8 mouse cellular contexts compared by ENCODE assay signal in the genomic region with DNA sequence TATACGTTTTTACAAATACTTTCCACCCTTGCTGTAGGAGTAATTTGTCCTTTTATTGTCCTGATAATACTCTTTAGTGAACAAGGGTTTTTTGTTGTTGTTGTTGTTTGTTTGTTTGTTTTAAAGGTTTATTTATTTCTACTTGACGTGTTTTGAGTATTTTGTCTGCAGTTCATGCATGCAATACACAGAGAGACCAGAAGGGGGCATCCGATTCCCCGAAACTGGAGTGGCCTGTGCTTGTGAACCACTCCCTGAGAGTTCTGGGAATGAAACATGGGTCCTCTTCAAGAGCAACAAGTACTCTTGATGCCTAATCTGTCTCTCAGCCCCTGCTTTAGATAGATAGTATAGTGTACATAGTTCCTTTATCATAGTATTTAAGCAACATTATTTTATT. TPM values are rescaled to one million over a fixed set of nuclear protein-coding genes. Genes with fewer than 3 reads are reported as not detected.
A peak's percentile ranks its signal among the peaks of the same experiment; 100 is the strongest.
DNase-seq lines count a peak whose midpoint lies in the region; ATAC-seq and TF ChIP-seq lines count a peak whose summit lies in the region.

No protein-coding gene starts in this region.

- H3K4me1 ChIP-seq in bone marrow macrophage, adult 2 months (ENCODE audit: control insufficient read depth, insufficient read depth, low read length), result no peaks in the 10 kb centered on the region
- H3K4me1 ChIP-seq in hindbrain, postnatal 0 days (ENCODE audit: insufficient read depth, low read length), result no peaks in the 10 kb centered on the region
- H3K4me1 ChIP-seq in liver, embryonic 16.5 days (ENCODE audit: control insufficient read depth, low read depth, low read length), result peaks cover 3% of the 10 kb centered on the region
- peaks cover 8% of the 10 kb centered on the region for H3K4me1 ChIP-seq in neural tube, embryonic 13.5 days (replicated peaks)

- peak overlapping the region; percentile 73 for H3K4me2 ChIP-seq in hindbrain, postnatal 0 days (ENCODE audit: low read depth, low read length)
- peak overlapping the region; percentile 83 for H3K4me2 ChIP-seq in liver, embryonic 16.5 days (ENCODE audit: low read depth, low read length)
- H3K4me2 ChIP-seq in neural tube, embryonic 13.5 days, result peak overlapping the region; percentile 63

- peaks cover 8% of the 10 kb centered on the region; the same call in 1 of the 2 replicates for H3K36me3 ChIP-seq in hindbrain, postnatal 0 days (ENCODE audit: insufficient read depth, low read length)
- no peaks in the 10 kb centered on the region for H3K36me3 ChIP-seq in liver, embryonic 16.5 days (ENCODE audit: control insufficient read depth, insufficient read depth)
- peaks cover 16% of the 10 kb centered on the region for H3K36me3 ChIP-seq in neural tube, embryonic 13.5 days

- no peaks in the 10 kb centered on the region for H3K27me3 ChIP-seq in hindbrain, postnatal 0 days (ENCODE audit: insufficient read depth, low read length)
- H3K27me3 ChIP-seq in liver, embryonic 16.5 days (ENCODE audit: control insufficient read depth, insufficient read depth, low read depth, low read length), result no peaks in the 10 kb centered on the region
- no peaks in the 10 kb centered on the region for H3K27me3 ChIP-seq in neural tube, embryonic 13.5 days

- peak; percentile 27 for DNase-seq in right cerebral cortex, postnatal 4 days
- DNase-seq in right cerebral cortex, postnatal 25 days, result no peak
- DNase-seq in fibroblast of lung, adult 2 months (ENCODE audit: low read depth), result peak; percentile 60
- peak; percentile 54 for DNase-seq in hindbrain, postnatal 0 days (ENCODE audit: low spot score)
- no peak for DNase-seq in ovary, postnatal 10 days (ENCODE audit: low spot score)

- peak; percentile 43; the same call in 1 of the 2 replicates for TF ChIP-seq CTCF in bone marrow macrophage, adult 2 months (IDR thresholded peaks at IDR 0.05; ENCODE audit: low read depth, low read length)
- TF ChIP-seq CTCF in hindbrain, postnatal 0 days (IDR thresholded peaks at IDR 0.05; ENCODE audit: low read depth), result peak; percentile 71

- WGBS in hindbrain, postnatal 0 days, result 15% methylated on average over 4 of the region's 4 CpGs
- 20% methylated on average over 4 of the region's 4 CpGs for WGBS in liver, embryonic 16.5 days (ENCODE audit: insufficient replicate concordance)
- 24% methylated on average over 4 of the region's 4 CpGs for WGBS in neural tube, embryonic 13.5 days

- H3K9ac ChIP-seq in hindbrain, postnatal 0 days (replicated peaks; ENCODE audit: low read length), result no peak overlapping the region; the same call in 1 of the 2 replicates
- H3K9ac ChIP-seq in liver, embryonic 16.5 days (ENCODE audit: low read depth, low read length), result no peak overlapping the region
- H3K9ac ChIP-seq in neural tube, embryonic 13.5 days, result no peak overlapping the region

- TF ChIP-seq POLR2A in bone marrow macrophage, adult 2 months (IDR thresholded peaks at IDR 0.05; ENCODE audit: borderline replicate concordance, low read depth, low read length), result no peak

- ATAC-seq in hindbrain, postnatal 0 days, result no peak
- no peak for ATAC-seq in liver, embryonic 16.5 days (ENCODE audit: low read depth)
- ATAC-seq in neural tube, embryonic 13.5 days (ENCODE audit: low read depth), result no peak

- no peak overlapping the region for H3K4me3 ChIP-seq in bone marrow macrophage, adult 2 months (ENCODE audit: insufficient read depth, low read length)
- H3K4me3 ChIP-seq in hindbrain, postnatal 0 days (ENCODE audit: low read length), result peak overlapping the region; percentile 80; the same call in 1 of the 2 replicates
- H3K4me3 ChIP-seq in liver, embryonic 16.5 days (ENCODE audit: low read depth, low read length), result peak overlapping the region; percentile 78
- 0 out of 2 replicates have a peak overlapping the region, but pooled peaks have one; percentile 80 for H3K4me3 ChIP-seq in neural tube, embryonic 13.5 days

- no peaks in the 10 kb centered on the region for H3K9me3 ChIP-seq in hindbrain, postnatal 0 days (ENCODE audit: low read length)
- H3K9me3 ChIP-seq in liver, embryonic 16.5 days (replicated peaks; ENCODE audit: control insufficient read depth, low read length), result peaks cover 3% of the 10 kb centered on the region; the same call in 1 of the 2 replicates
- no peaks in the 10 kb centered on the region for H3K9me3 ChIP-seq in neural tube, embryonic 13.5 days

- no peak overlapping the region for H3K27ac ChIP-seq in bone marrow macrophage, adult 2 months (ENCODE audit: insufficient read depth, low read depth, low read length)
- H3K27ac ChIP-seq in hindbrain, postnatal 0 days, result no peak overlapping the region
- no peak overlapping the region; the same call in 1 of the 2 replicates for H3K27ac ChIP-seq in liver, embryonic 16.5 days (ENCODE audit: low read length)
- no peak overlapping the region for H3K27ac ChIP-seq in neural tube, embryonic 13.5 days (replicated peaks)

RNA-seq across cellular contexts. Expression of a gene that starts 0.8 kb away (rescaled TPM):
- polyA plus RNA-seq in bone marrow macrophage, adult 2 months (2012; ENCODE audit: insufficient read depth, insufficient read length, missing spikeins), result 7.2 and 8.6 TPM in 2 replicates
- 7.9 and 10.1 TPM in 2 replicates for total RNA-seq in hindbrain, postnatal 0 days (2014; rRNA removed)
- polyA plus RNA-seq in hindbrain, postnatal 0 days (2015; fragmentation: Nextera tagmentation; extraction: Ambion mirVana), result 13.1 and 14.6 TPM in 2 replicates
- 1.3 and 1.5 TPM in 2 replicates for polyA plus RNA-seq in liver, embryonic 16.5 days (2015; fragmentation: Nextera tagmentation; extraction: Ambion mirVana)
- polyA plus RNA-seq in neural tube, embryonic 13.5 days (2015; fragmentation: Nextera tagmentation; extraction: Ambion mirVana), result 13.6 and 15.0 TPM in 2 replicates

RNA-seq across cellular contexts. Expression of a gene that starts 29.0 kb away (rescaled TPM):
- 3.6 and 4.0 TPM in 2 replicates for polyA plus RNA-seq in bone marrow macrophage, adult 2 months (2012; ENCODE audit: insufficient read depth, insufficient read length, missing spikeins)
- 6.4 and 6.7 TPM in 2 replicates for total RNA-seq in hindbrain, postnatal 0 days (2014; rRNA removed)
- 2.8 and 3.5 TPM in 2 replicates for polyA plus RNA-seq in hindbrain, postnatal 0 days (2015; fragmentation: Nextera tagmentation; extraction: Ambion mirVana)
- polyA plus RNA-seq in liver, embryonic 16.5 days (2015; fragmentation: Nextera tagmentation; extraction: Ambion mirVana), result 8.1 and 8.2 TPM in 2 replicates
- polyA plus RNA-seq in neural tube, embryonic 13.5 days (2015; fragmentation: Nextera tagmentation; extraction: Ambion mirVana), result 5.5 and 6.5 TPM in 2 replicates

RNA-seq across cellular contexts. Expression of a gene that starts 46.7 kb away (rescaled TPM):
- 3.1 and 3.8 TPM in 2 replicates for polyA plus RNA-seq in bone marrow macrophage, adult 2 months (2012; ENCODE audit: insufficient read depth, insufficient read length, missing spikeins)
- 5.8 and 6.6 TPM in 2 replicates for total RNA-seq in hindbrain, postnatal 0 days (2014; rRNA removed)
- polyA plus RNA-seq in hindbrain, postnatal 0 days (2015; fragmentation: Nextera tagmentation; extraction: Ambion mirVana), result 4.1 and 4.8 TPM in 2 replicates
- 0.44 and 0.50 TPM in 2 replicates for polyA plus RNA-seq in liver, embryonic 16.5 days (2015; fragmentation: Nextera tagmentation; extraction: Ambion mirVana)
- polyA plus RNA-seq in neural tube, embryonic 13.5 days (2015; fragmentation: Nextera tagmentation; extraction: Ambion mirVana), result 6.3 and 6.7 TPM in 2 replicates

RNA-seq across cellular contexts. Expression of a gene that starts 48.4 kb away (rescaled TPM):
- polyA plus RNA-seq in bone marrow macrophage, adult 2 months (2012; ENCODE audit: insufficient read depth, insufficient read length, missing spikeins), result 3.5 and 3.8 TPM in 2 replicates
- 16.1 and 16.8 TPM in 2 replicates for total RNA-seq in hindbrain, postnatal 0 days (2014; rRNA removed)
- polyA plus RNA-seq in hindbrain, postnatal 0 days (2015; fragmentation: Nextera tagmentation; extraction: Ambion mirVana), result 6.9 and 7.8 TPM in 2 replicates
- polyA plus RNA-seq in liver, embryonic 16.5 days (2015; fragmentation: Nextera tagmentation; extraction: Ambion mirVana), result 1.7 TPM in 2 replicates
- polyA plus RNA-seq in neural tube, embryonic 13.5 days (2015; fragmentation: Nextera tagmentation; extraction: Ambion mirVana), result 17.1 and 17.6 TPM in 2 replicates

Comparison
In these comparisons a context has a peak if more than half of its experiments do, and no peak if none do; other contexts are left out.
1. DNase-seq: peak in right cerebral cortex, postnatal 4 days (single experiment), fibroblast of lung, adult 2 months (single experiment) and hindbrain, postnatal 0 days (single experiment); none in right cerebral cortex, postnatal 25 days (single experiment) and ovary, postnatal 10 days (single experiment).
2. Peak in every context shown above with its lines, with median percentiles within 50 percentile points of each other: H3K4me2 ChIP-seq.